Mouse (Mus musculus): ENCODE measurements around the gene Tubgcp5. TPM values are rescaled to one million over a fixed set of nuclear protein-coding genes. Genes with fewer than 3 reads are reported as not detected.

Tubgcp5 gene
- total and polyA plus RNA-seq, 3 experiments, result 13.7 to 14.9 TPM; not detected in 1

- no peaks in the 10 kb centered on the region for H3K9me3 ChIP-seq (replicated peaks; ENCODE audit: insufficient read depth, low read length)
- H3K27me3 ChIP-seq (ENCODE audit: control insufficient read depth in 1 of 2, insufficient read depth in 2 of 2, low read length in 2 of 2), result no peaks in the 10 kb centered on the region
- H3K36me3 ChIP-seq (ENCODE audit: control insufficient read depth in 1 of 2, insufficient read depth in 2 of 2, low read length in 2 of 2), result no peaks in the 10 kb centered on the region
- no peak overlapping the region for H3K9ac ChIP-seq (ENCODE audit: control insufficient read depth, low read depth, low read length, poor library complexity, severe bottlenecking)
- DNase-seq (ENCODE audit: low read depth, low spot score), result no peak
- no peak overlapping the region for H3K4me3 ChIP-seq (ENCODE audit: control insufficient read depth in 1 of 2, insufficient read depth in 1 of 2, low read depth in 2 of 2, low read length in 2 of 2)
- no peaks in the 10 kb centered on the region for H3K4me1 ChIP-seq (ENCODE audit: control insufficient read depth in 1 of 2, insufficient read depth in 2 of 2, low read length in 2 of 2)
- no peak overlapping the region for H3K27ac ChIP-seq (ENCODE audit: control insufficient read depth, low read depth, low read length)
- 0 out of 2 replicates have a peak, but pooled peaks cover 2% of the 10 kb centered on the region for H3K79me2 ChIP-seq (ENCODE audit: control insufficient read depth, insufficient read depth, low read length, poor library complexity)
- TF ChIP-seq ZNF384 (IDR thresholded peaks at IDR 0.05; ENCODE audit: low read depth, low read length) (no peak), HCFC1 (IDR thresholded peaks at IDR 0.05; ENCODE audit: low read depth, low read length) (no peak), POLR2AphosphoS5 (IDR thresholded peaks at IDR 0.05; ENCODE audit: borderline replicate concordance, low read depth, low read length) (no peak), ZMIZ1 (IDR thresholded peaks at IDR 0.05; ENCODE audit: low read depth, low read length) (no peak)
Measured at GRCm38 (mm10) chr7:55865044-55865443, 71.1 kb downstream of the Tubgcp5 start.

GRCm38 (mm10) chr7:55865750-55866416 lies 71.9 kb downstream of the Tubgcp5 start:
- no peak for TF ChIP-seq POLR2AphosphoS5 (IDR thresholded peaks at IDR 0.05; ENCODE audit: borderline replicate concordance, low read depth, low read length)
- no peaks in the 10 kb centered on the region for H3K9me3 ChIP-seq (replicated peaks; ENCODE audit: insufficient read depth, low read length)
- no peak overlapping the region for H3K9ac ChIP-seq (ENCODE audit: control insufficient read depth, low read depth, low read length, poor library complexity, severe bottlenecking)
- H3K27ac ChIP-seq (ENCODE audit: control insufficient read depth, low read depth, low read length), result no peak overlapping the region
- 0 out of 2 replicates have a peak, but pooled peaks cover 2% of the 10 kb centered on the region for H3K79me2 ChIP-seq (ENCODE audit: control insufficient read depth, insufficient read depth, low read length, poor library complexity)
- H3K4me1 ChIP-seq (ENCODE audit: control insufficient read depth in 1 of 2, insufficient read depth in 2 of 2, low read length in 2 of 2), result no peaks in the 10 kb centered on the region
- H3K27me3 ChIP-seq (ENCODE audit: control insufficient read depth in 1 of 2, insufficient read depth in 2 of 2, low read length in 2 of 2), result no peaks in the 10 kb centered on the region
- no peaks in the 10 kb centered on the region for H3K36me3 ChIP-seq (ENCODE audit: control insufficient read depth in 1 of 2, insufficient read depth in 2 of 2, low read length in 2 of 2)
- H3K4me3 ChIP-seq (ENCODE audit: control insufficient read depth in 1 of 2, insufficient read depth in 1 of 2, low read depth in 2 of 2, low read length in 2 of 2), result no peak overlapping the region
- no peak for DNase-seq (ENCODE audit: low read depth, low spot score)

- TF ChIP-seq POLR2AphosphoS5 (IDR thresholded peaks at IDR 0.05; ENCODE audit: borderline replicate concordance, low read depth, low read length), result no peak
- no peak for TF ChIP-seq ZC3H11A (IDR thresholded peaks at IDR 0.05; ENCODE audit: low read depth, low read length)
- TF ChIP-seq USF1 (IDR thresholded peaks at IDR 0.05; ENCODE audit: low read depth, low read length), result no peak
- TF ChIP-seq CHD1 (IDR thresholded peaks at IDR 0.05; ENCODE audit: low read depth, low read length), result no peak
- TF ChIP-seq CTCF (IDR thresholded peaks at IDR 0.05 in 2 of 3, conservative IDR thresholded peaks at IDR 0.05 in 1 of 3; ENCODE audit: control insufficient read depth in 1 of 3, insufficient read depth in 1 of 3, low read depth in 2 of 3, low read length in 3 of 3, poor library complexity in 1 of 3, severe bottlenecking in 1 of 3), result no peak
- no peak for TF ChIP-seq KAT2A (conservative IDR thresholded peaks at IDR 0.05; ENCODE audit: low read depth, low read length)
- no peak for TF ChIP-seq RCOR1 (IDR thresholded peaks at IDR 0.05; ENCODE audit: low read depth, low read length)
- no peak for TF ChIP-seq TCF12 (IDR thresholded peaks at IDR 0.05; ENCODE audit: low read depth, low read length)
- no peak for TF ChIP-seq ELF1 (IDR thresholded peaks at IDR 0.05; ENCODE audit: low read depth, low read length)
- no peak for TF ChIP-seq BHLHE40 (IDR thresholded peaks at IDR 0.05; ENCODE audit: borderline replicate concordance, low read depth, low read length)
- no peak for TF ChIP-seq MAFK (IDR thresholded peaks at IDR 0.05; ENCODE audit: borderline replicate concordance, low read depth, low read length)
- no peak for TF ChIP-seq TAL1 (IDR thresholded peaks at IDR 0.05; ENCODE audit: low read length)
- TF ChIP-seq MYC (IDR thresholded peaks at IDR 0.05; ENCODE audit: low read depth, low read length), result no peak
- no peak for TF ChIP-seq POLR2AphosphoS2 (IDR thresholded peaks at IDR 0.05; ENCODE audit: low read length)
- TF ChIP-seq SIN3A (IDR thresholded peaks at IDR 0.05; ENCODE audit: low read length), result no peak
- no peaks in the 10 kb centered on the region for H3K9me3 ChIP-seq (replicated peaks; ENCODE audit: insufficient read depth, low read length)
- no peak overlapping the region for H3K4me3 ChIP-seq (ENCODE audit: control insufficient read depth in 1 of 2, insufficient read depth in 1 of 2, low read depth in 2 of 2, low read length in 2 of 2)
- no peaks in the 10 kb centered on the region for H3K27me3 ChIP-seq (ENCODE audit: control insufficient read depth in 1 of 2, insufficient read depth in 2 of 2, low read length in 2 of 2)
- 0 out of 2 replicates have a peak, but pooled peaks cover 2% of the 10 kb centered on the region for H3K79me2 ChIP-seq (ENCODE audit: control insufficient read depth, insufficient read depth, low read length, poor library complexity)
- H3K27ac ChIP-seq (ENCODE audit: control insufficient read depth, low read depth, low read length), result no peak overlapping the region
- H3K9ac ChIP-seq (ENCODE audit: control insufficient read depth, low read depth, low read length, poor library complexity, severe bottlenecking), result no peak overlapping the region
- no peaks in the 10 kb centered on the region for H3K4me1 ChIP-seq (ENCODE audit: control insufficient read depth in 1 of 2, insufficient read depth in 2 of 2, low read length in 2 of 2)
- H3K36me3 ChIP-seq (ENCODE audit: control insufficient read depth in 1 of 2, insufficient read depth in 2 of 2, low read length in 2 of 2), result no peaks in the 10 kb centered on the region
- DNase-seq (ENCODE audit: low read depth, low spot score), result no peak
Measured at GRCm38 (mm10) chr7:55868247-55868646, 74.3 kb downstream of the Tubgcp5 start.
